Comparison of ENCODE assay signal across 25 mouse cellular contexts in genomic region chr9:106716729-106717128, GRCm38 (mm10).
"Had no signal": no experiment of that assay in that cellular context is flagged by ENCODE, and none has a peak within 500 bp of the region (broad histone marks: within the 10 kb centered on the region; RNA-seq: fewer than 3 reads in every experiment).

No protein-coding gene starts in this region.

- H3K4me1 ChIP-seq: heart, embryonic 13.5 days; heart, embryonic 15.5 days; hindbrain, embryonic 13.5 days; hindbrain, embryonic 15.5 days; kidney, embryonic 15.5 days; limb, embryonic 13.5 days; limb, embryonic 15.5 days; liver, embryonic 12.5 days had no signal

- H3K9me3 ChIP-seq: heart, embryonic 13.5 days; heart, embryonic 15.5 days; hindbrain, embryonic 13.5 days; hindbrain, embryonic 15.5 days; kidney, embryonic 15.5 days; limb, embryonic 13.5 days; limb, embryonic 15.5 days; liver, embryonic 12.5 days had no signal

- H3K9ac ChIP-seq: heart, embryonic 13.5 days; heart, embryonic 15.5 days; hindbrain, embryonic 13.5 days; hindbrain, embryonic 15.5 days; kidney, embryonic 15.5 days; limb, embryonic 13.5 days; limb, embryonic 15.5 days; liver, embryonic 12.5 days; liver, embryonic 14.5 days had no signal

- DNase-seq: gastrocnemius, postnatal 14 days; gastrocnemius, postnatal 36 days; heart, adult 11 months; heart, adult 2 months; heart, postnatal 14 days; heart, postnatal 36 days; kidney, adult 11 months; kidney, adult 2 months; kidney, adult 9 months; kidney, postnatal 25 days; kidney, postnatal 4 days; left cerebral cortex, postnatal 4 days had no signal

- H3K27me3 ChIP-seq: heart, embryonic 13.5 days; heart, embryonic 15.5 days; hindbrain, embryonic 13.5 days; hindbrain, embryonic 15.5 days; kidney, embryonic 15.5 days; limb, embryonic 13.5 days; limb, embryonic 15.5 days; liver, embryonic 12.5 days had no signal

- H3K4me3 ChIP-seq: heart, adult 2 months; heart, embryonic 13.5 days; heart, embryonic 15.5 days; hindbrain, embryonic 13.5 days; hindbrain, embryonic 15.5 days; kidney, embryonic 15.5 days; layer of hippocampus, adult 2 months; left cerebral cortex, adult 2 months; limb, embryonic 13.5 days; limb, embryonic 15.5 days; liver, embryonic 12.5 days had no signal

- H3K27ac ChIP-seq: heart, adult 2 months; heart, embryonic 13.5 days; heart, embryonic 15.5 days; hindbrain, embryonic 13.5 days; hindbrain, embryonic 15.5 days; hindbrain, postnatal 0 days; kidney, embryonic 15.5 days; kidney, postnatal 0 days; layer of hippocampus, adult 2 months; left cerebral cortex, adult 2 months; limb, embryonic 13.5 days; limb, embryonic 15.5 days; liver, embryonic 12.5 days; liver, embryonic 14.5 days had no signal
